Mouse (Mus musculus) sigmoid colon, adult 10 weeks (tissue): Measurements from ENCODE around the gene Rpl5. TPM values are rescaled to one million over a fixed set of nuclear protein-coding genes. Genes with fewer than 3 reads are reported as not detected.

Experiments used
- polyA plus RNA-seq: library from polyadenylated mRNA; stranded (reverse); fragments of 350-450 nt; fragmentation: Illumina TruSeq; extraction: RNeasy Lipid Tissue Mini Kit (QIAGEN cat#74804); gene quantifications from one replicate; pipeline ENCODE4 v1.2.3, GENCODE M21; 2014; ENCODE audit warnings: low read depth, low replicate concordance

The Rpl5 gene
- polyA plus RNA-seq: 1,014 TPM

GRCm38 (mm10) chr5:107900206-107901013 lies at the start of gene Rpl5:
Gene Rpl5, plus strand, starts transcription at chr5:107900502.

GRCm38 (mm10) chr5:107874561-107875260 lies 25.6 kb upstream of the Rpl5 start, which contains the start of gene Evi5:
Gene Evi5, minus strand, starts transcription at chr5:107875107.

Other genes with a start within 250 kb of the Rpl5 start
- 5.6 TPM for gene Gfi1, start 174.5 kb upstream of the Rpl5 start, polyA plus RNA-seq
- gene Ube2d2b, start 70.4 kb upstream of the Rpl5 start, polyA plus RNA-seq: not detected
- gene Evi5, start 25.4 kb upstream of the Rpl5 start, polyA plus RNA-seq: 79.6 TPM
- gene Fam69a, start 86.6 kb downstream of the Rpl5 start, polyA plus RNA-seq: 74.9 TPM
- gene Mtf2, start 165.2 kb downstream of the Rpl5 start, polyA plus RNA-seq: 106 TPM
- gene Tmed5, start 232.1 kb downstream of the Rpl5 start, polyA plus RNA-seq: 101 TPM
- gene Ccdc18, start 232.4 kb downstream of the Rpl5 start, polyA plus RNA-seq: 7.9 TPM